In genomic region chr11:69098039-69098761, GRCm38 (mm10) we compare ENCODE assay signal across 9 mouse cellular contexts. TPM values are rescaled to one million over a fixed set of nuclear protein-coding genes. Genes with fewer than 3 reads are reported as not detected.
DNase-seq lines count a peak whose midpoint lies in the region; ATAC-seq and TF ChIP-seq lines count a peak whose summit lies in the region.
"Had no signal": no experiment of that assay in that cellular context is flagged by ENCODE, and none has a peak within 500 bp of the region (broad histone marks: within the 10 kb centered on the region; RNA-seq: fewer than 3 reads in every experiment).

No protein-coding gene starts in this region.

- intact Hi-C loops in gastrocnemius, postnatal 14 days (cut with DNase I; ENCODE audit: low total_unique reads), result no loop called here

- peak overlapping the region; percentile 100 for H3K27ac ChIP-seq in testis, adult 2 months (ENCODE audit: control insufficient read depth, insufficient read depth, low read depth, low read length)

- TF ChIP-seq POLR2A in testis, adult 2 months (IDR thresholded peaks at IDR 0.05; ENCODE audit: control insufficient read depth, low read depth, low read length), result no peak

- H3K36me3 ChIP-seq in testis, adult 2 months (ENCODE audit: control insufficient read depth, insufficient read depth, low read length), result peaks cover 6% of the 10 kb centered on the region

- H3K27me3 ChIP-seq in testis, adult 2 months (ENCODE audit: control insufficient read depth, insufficient read depth, low read length), result no peaks in the 10 kb centered on the region

- TF ChIP-seq CTCF in testis, adult 2 months (IDR thresholded peaks at IDR 0.05; ENCODE audit: control insufficient read depth, insufficient read depth, insufficient replicate concordance, low read depth, low read length), result no peak

- H3K4me1 ChIP-seq in testis, adult 2 months (ENCODE audit: control insufficient read depth, insufficient read depth, low read length), result peaks cover 41% of the 10 kb centered on the region

- peak overlapping the region; percentile 99 for H3K4me3 ChIP-seq in testis, adult 2 months (ENCODE audit: control insufficient read depth, low read depth, low read length)

- DNase-seq in gastrocnemius, postnatal 10 days, result peak; percentile 20
- no peak for DNase-seq in gastrocnemius, postnatal 14 days
- DNase-seq in testis, postnatal 10 days (ENCODE audit: low spot score), result no peak
- DNase-seq in natural killer cell, adult 2 months (ENCODE audit: low spot score in 2 of 2), result peak; percentile 63 to 65
- DNase-seq in testis, postnatal 14 days (ENCODE audit: low spot score), result no peak
- DNase-seq in cerebellum, postnatal 14 days, result no peak

- peak; percentile 53 for ATAC-seq in inflammation-experienced regulatory T-cells, adult 6 months

RNA-seq across cellular contexts. Expression of gene Per1, which starts 3.2 kb away (rescaled TPM):
- total RNA-seq in gastrocnemius, postnatal 10 days (2021), result 10 to 100 TPM; 17.5 to 78.6 TPM
- total RNA-seq in gastrocnemius, postnatal 14 days (2021), result 10 to 100 TPM; 22.1 to 77.5 TPM
- polyA plus RNA-seq in testis, adult 2 months (2012; rRNA removed), result 103 and 106 TPM in 2 replicates
- 1 to 10 TPM; 5.2 to 6.2 (median 6.1) TPM for polyA plus RNA-seq in inflammation-experienced regulatory T-cells, adult 6 months (2017; shearing (Covaris generic))

RNA-seq across cellular contexts. Expression of gene Vamp2, which starts 9.9 kb away (rescaled TPM):
- total RNA-seq in gastrocnemius, postnatal 10 days (2021), result 10 to 100 TPM; 52.4 to 55.8 TPM
- 10 to 100 TPM; 37.9 to 39.7 TPM for total RNA-seq in gastrocnemius, postnatal 14 days (2021)
- polyA plus RNA-seq in testis, adult 2 months (2012; rRNA removed), result 36.3 and 43.1 TPM in 2 replicates
- 10 to 100 TPM; 26.9 to 31.5 (median 27.3) TPM for polyA plus RNA-seq in inflammation-experienced regulatory T-cells, adult 6 months (2017; shearing (Covaris generic))

RNA-seq across cellular contexts. Expression of gene Hes7, which starts 22.0 kb away (rescaled TPM):
- not detected for total RNA-seq in gastrocnemius, postnatal 10 days (2021)
- total RNA-seq in gastrocnemius, postnatal 14 days (2021), result under 1 TPM in 1 of 2 experiments, not detected in 1; 0.10 TPM
- 0.17 TPM in 2 replicates for polyA plus RNA-seq in testis, adult 2 months (2012; rRNA removed)
- not detected for polyA plus RNA-seq in inflammation-experienced regulatory T-cells, adult 6 months (2017; shearing (Covaris generic))
- total RNA-seq: hematopoietic stem cell, adult 5-6 weeks had no signal

RNA-seq across cellular contexts. Expression of gene 9130213A22Rik, which starts 24.2 kb away (rescaled TPM):
- total RNA-seq in gastrocnemius, postnatal 10 days (2021), result under 1 TPM; 0.27 to 0.49 TPM
- total RNA-seq in gastrocnemius, postnatal 14 days (2021), result under 1 TPM in 1 of 2 experiments, not detected in 1; 0.18 TPM
- 0.24 and 0.28 TPM in 2 replicates for polyA plus RNA-seq in testis, adult 2 months (2012; rRNA removed)
- under 1 TPM in 1 of 3 experiments, not detected in 2; 0.63 TPM for polyA plus RNA-seq in inflammation-experienced regulatory T-cells, adult 6 months (2017; shearing (Covaris generic))
- total RNA-seq: hematopoietic stem cell, adult 5-6 weeks had no signal

RNA-seq across cellular contexts. Expression of gene Aloxe3, which starts 27.5 kb away (rescaled TPM):
- under 1 TPM in 1 of 2 experiments, not detected in 1; 0.27 TPM for total RNA-seq in gastrocnemius, postnatal 10 days (2021)
- total RNA-seq in gastrocnemius, postnatal 14 days (2021), result not detected
- polyA plus RNA-seq in testis, adult 2 months (2012; rRNA removed), result 6.1 and 7.0 TPM in 2 replicates
- polyA plus RNA-seq in inflammation-experienced regulatory T-cells, adult 6 months (2017; shearing (Covaris generic)), result under 1 TPM in 1 of 3 experiments, not detected in 2; 0.13 TPM
- total RNA-seq: hematopoietic stem cell, adult 5-6 weeks had no signal

Comparison
In these comparisons a context has a peak if more than half of its experiments do, and no peak if none do; other contexts are left out.
1. DNase-seq: peak in gastrocnemius, postnatal 10 days (single experiment) and natural killer cell, adult 2 months (2 of 2); none in gastrocnemius, postnatal 14 days (single experiment), testis, postnatal 10 days (single experiment), testis, postnatal 14 days (single experiment) and cerebellum, postnatal 14 days (0 of 2).